In the genomic region with DNA sequence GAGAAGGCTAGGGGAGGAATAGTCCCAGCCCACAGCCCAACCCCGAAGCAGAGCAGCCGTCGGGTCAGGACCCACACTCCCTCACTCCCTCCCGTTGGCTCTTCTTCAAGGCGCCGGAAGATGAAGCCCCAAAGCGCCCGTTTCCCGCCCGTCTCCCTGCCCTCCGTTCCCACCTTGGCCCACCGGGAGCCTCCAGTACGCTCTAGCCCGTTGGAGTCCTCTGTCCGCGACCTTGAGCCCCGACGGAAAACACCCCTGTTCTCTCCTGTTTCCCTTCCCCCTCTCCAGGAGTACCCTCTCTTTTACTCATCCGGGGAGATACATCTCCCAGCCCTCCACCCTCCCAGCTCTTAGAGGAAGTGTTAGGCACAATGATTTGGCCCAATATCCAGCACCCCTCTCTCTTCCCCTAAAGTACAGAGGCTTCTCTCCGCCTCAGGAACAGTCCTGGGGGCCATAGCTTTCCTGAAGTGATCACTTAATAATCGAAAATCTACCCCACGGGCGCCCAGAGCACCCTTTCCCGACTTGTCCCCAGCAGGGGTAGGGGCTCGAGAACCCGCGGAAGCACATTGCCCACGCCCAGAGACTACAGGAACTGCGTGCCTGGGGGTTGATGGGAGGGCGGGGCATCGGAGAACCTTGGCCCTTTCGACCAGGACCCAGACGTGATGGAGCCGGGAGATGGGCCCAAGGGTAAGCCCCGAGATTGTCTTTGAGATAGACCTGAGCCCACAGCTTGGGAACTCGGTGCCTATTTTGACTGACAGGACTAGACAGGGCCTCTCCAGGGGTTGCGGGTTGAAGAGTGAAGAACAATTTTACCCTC, we compare ENCODE assay signal across 9 mouse cellular contexts. TPM values are rescaled to one million over a fixed set of nuclear protein-coding genes. Genes with fewer than 3 reads are reported as not detected.
A peak's percentile ranks its signal among the peaks of the same experiment; 100 is the strongest.
DNase-seq lines count a peak whose midpoint lies in the region; ATAC-seq and TF ChIP-seq lines count a peak whose summit lies in the region.
"Had no signal": no experiment of that assay in that cellular context is flagged by ENCODE, and none has a peak within 500 bp of the region (broad histone marks: within the 10 kb centered on the region; RNA-seq: fewer than 3 reads in every experiment).

No protein-coding gene starts in this region.

- H3K4me2 ChIP-seq in limb, embryonic 14.5 days (replicated peaks; ENCODE audit: low read depth, low read length, severe bottlenecking) = peak overlapping the region; percentile 94
- H3K4me2 ChIP-seq in stomach, postnatal 0 days (replicated peaks; ENCODE audit: low read depth) = peak overlapping the region; percentile 95

- H3K4me1 ChIP-seq in limb, embryonic 14.5 days (ENCODE audit: control insufficient read depth, insufficient read depth, low read length) = peaks cover 18% of the 10 kb centered on the region
- peaks cover 10% of the 10 kb centered on the region for H3K4me1 ChIP-seq in stomach, postnatal 0 days (replicated peaks; ENCODE audit: control insufficient read depth, insufficient read depth)

- H3K9me3 ChIP-seq in limb, embryonic 14.5 days (ENCODE audit: control insufficient read depth, low read length) = no peaks in the 10 kb centered on the region
- no peaks in the 10 kb centered on the region for H3K9me3 ChIP-seq in stomach, postnatal 0 days (ENCODE audit: control insufficient read depth, low read length)

- TF ChIP-seq EP300 in stomach, postnatal 0 days (optimal IDR thresholded peaks at IDR 0.05) = no peak

- 2% methylated on average over 35 of the region's 37 CpGs for WGBS in limb, embryonic 14.5 days
- 3% methylated on average over 37 of the region's 37 CpGs for WGBS in stomach, postnatal 0 days

- intact Hi-C loops in heart, postnatal 36 days (cut with DNase I) = loop anchor here (10.0 kb wide), 1 partner anchor 318 kb away; no protein-coding TSS in a partner anchor

- TF ChIP-seq CTCF in stomach, postnatal 0 days (IDR thresholded peaks at IDR 0.05; ENCODE audit: low read depth) = no peak

- peak; percentile 85 for DNase-seq in heart, adult 11 months
- no peak for DNase-seq in heart, postnatal 36 days
- peak; percentile 13 to 30 for DNase-seq in thymus, postnatal 36 days
- no peak for DNase-seq in thymus, postnatal 10 days (ENCODE audit: low spot score in 2 of 2)
- no peak for DNase-seq in limb, embryonic 14.5 days (ENCODE audit: low spot score)
- DNase-seq in stomach, postnatal 0 days (ENCODE audit: low spot score) = no peak
- no peak for DNase-seq in frontal cortex, postnatal 25 days (ENCODE audit: low spot score in 2 of 2)
- no peak for DNase-seq in gastrocnemius, postnatal 10 days

- no peak overlapping the region for H3K9ac ChIP-seq in limb, embryonic 14.5 days (ENCODE audit: low read depth, low read length, severe bottlenecking)
- H3K9ac ChIP-seq in stomach, postnatal 0 days (ENCODE audit: low read length) = no peak overlapping the region

- no peak overlapping the region for H3K27ac ChIP-seq in limb, embryonic 14.5 days (replicated peaks; ENCODE audit: low read depth, low read length)
- H3K27ac ChIP-seq in stomach, postnatal 0 days (replicated peaks) = no peak overlapping the region

- TF ChIP-seq POLR2A in limb, embryonic 14.5 days (IDR thresholded peaks at IDR 0.05; ENCODE audit: borderline replicate concordance, extremely low read depth, insufficient read depth, insufficient read length) = no peak

- H3K36me3 ChIP-seq in limb, embryonic 14.5 days (ENCODE audit: control insufficient read depth, insufficient read depth, low read length) = peaks cover 11% of the 10 kb centered on the region
- H3K36me3 ChIP-seq in stomach, postnatal 0 days (ENCODE audit: control insufficient read depth, insufficient read depth, low read length) = peaks cover 6% of the 10 kb centered on the region

- peaks cover 37% of the 10 kb centered on the region for H3K27me3 ChIP-seq in limb, embryonic 14.5 days (ENCODE audit: control insufficient read depth, insufficient read depth, low read length)
- peaks cover 4% of the 10 kb centered on the region; the same call in 1 of the 2 replicates for H3K27me3 ChIP-seq in stomach, postnatal 0 days (ENCODE audit: control insufficient read depth, insufficient read depth, low read length)

- no peak for ATAC-seq in limb, embryonic 14.5 days (ENCODE audit: low FRiP score, low read depth)
- no peak for ATAC-seq in stomach, postnatal 0 days (ENCODE audit: low FRiP score, low TSS enrichment)

- H3K4me3 ChIP-seq in limb, embryonic 14.5 days (replicated peaks; ENCODE audit: low read length) = peak overlapping the region; percentile 54
- H3K4me3 ChIP-seq in stomach, postnatal 0 days (ENCODE audit: low read depth, low read length) = peak overlapping the region; percentile 53

RNA-seq across cellular contexts. Expression of a gene that starts 4.2 kb away (rescaled TPM):
- not detected for total RNA-seq in heart, postnatal 36 days (2021)
- 0.47 and 0.88 TPM in 2 replicates for polyA plus RNA-seq in limb, embryonic 14.5 days (2012; rRNA removed)
- 0.17 and 0.32 TPM in 2 replicates for polyA plus RNA-seq in limb, embryonic 14.5 days (2014; fragmentation: Nextera tagmentation; extraction: Ambion mirVana)
- polyA plus RNA-seq in stomach, postnatal 0 days (2015; fragmentation: Nextera tagmentation; extraction: Ambion mirVana) = 0.08 and 0.16 TPM in 2 replicates
- total RNA-seq in gastrocnemius, postnatal 10 days (2021) = under 1 TPM in 1 of 2 experiments, not detected in 1; 0.16 TPM
- total RNA-seq: hematopoietic stem cell, adult 5-6 weeks had no signal

RNA-seq across cellular contexts. Expression of a gene that starts 9.3 kb away (rescaled TPM):
- 1 to 10 TPM; 2.4 to 3.9 TPM for total RNA-seq in heart, postnatal 36 days (2021)
- polyA plus RNA-seq in limb, embryonic 14.5 days (2012; rRNA removed) = 1,140 and 1,381 TPM in 2 replicates
- 1,171 and 1,392 TPM in 2 replicates for polyA plus RNA-seq in limb, embryonic 14.5 days (2014; fragmentation: Nextera tagmentation; extraction: Ambion mirVana)
- 157 and 170 TPM in 2 replicates for polyA plus RNA-seq in stomach, postnatal 0 days (2015; fragmentation: Nextera tagmentation; extraction: Ambion mirVana)
- total RNA-seq in gastrocnemius, postnatal 10 days (2021) = 10 to 100 TPM; 43.3 to 55.2 TPM
- total RNA-seq: hematopoietic stem cell, adult 5-6 weeks had no signal

RNA-seq across cellular contexts. Expression of a gene that starts 22.7 kb away (rescaled TPM):
- total RNA-seq in heart, postnatal 36 days (2021) = not detected
- 0.05 TPM in 1 of 2 replicates, not detected in the other for polyA plus RNA-seq in limb, embryonic 14.5 days (2012; rRNA removed)
- 0.37 and 0.56 TPM in 2 replicates for polyA plus RNA-seq in limb, embryonic 14.5 days (2014; fragmentation: Nextera tagmentation; extraction: Ambion mirVana)
- polyA plus RNA-seq in stomach, postnatal 0 days (2015; fragmentation: Nextera tagmentation; extraction: Ambion mirVana) = 0.13 and 0.15 TPM in 2 replicates
- not detected for total RNA-seq in gastrocnemius, postnatal 10 days (2021)

RNA-seq across cellular contexts. Expression of a gene that starts 52.9 kb away (rescaled TPM):
- total RNA-seq in heart, postnatal 36 days (2021) = 10 to 100 TPM; 48.4 to 51.2 TPM
- 97.1 and 109 TPM in 2 replicates for polyA plus RNA-seq in limb, embryonic 14.5 days (2012; rRNA removed)
- 40.4 and 42.4 TPM in 2 replicates for polyA plus RNA-seq in limb, embryonic 14.5 days (2014; fragmentation: Nextera tagmentation; extraction: Ambion mirVana)
- polyA plus RNA-seq in stomach, postnatal 0 days (2015; fragmentation: Nextera tagmentation; extraction: Ambion mirVana) = 18.6 and 23.2 TPM in 2 replicates
- 10 to 100 TPM; 60.5 to 84.3 TPM for total RNA-seq in gastrocnemius, postnatal 10 days (2021)

Comparison
In these comparisons a context has a peak if more than half of its experiments do, and no peak if none do; other contexts are left out.
1. DNase-seq: peak in heart, adult 11 months (single experiment) and thymus, postnatal 36 days (2 of 2); none in heart, postnatal 36 days (0 of 2), thymus, postnatal 10 days (0 of 2), limb, embryonic 14.5 days (single experiment), stomach, postnatal 0 days (single experiment), frontal cortex, postnatal 25 days (0 of 2) and gastrocnemius, postnatal 10 days (single experiment).
2. RNA of a gene that starts 9.3 kb away (total RNA-seq): 43.3 to 55.2 TPM in gastrocnemius, postnatal 10 days; 2.4 to 3.9 TPM in heart, postnatal 36 days; every median in the first group is over 4 times any median in the second.